Mouse (Mus musculus) ES-E14 (cell line): ENCODE measurements at regions not wholly inside any gene's neighbourhood (a gene's known extent, or its start where the extent isn't known, plus 50 kb on each side); places are given as distances from the start of the nearest gene placed in this dataset.

Experiments used
- DNase-seq: peaks from one replicate; pipeline ENCODE4 v3.0.0-alpha.2; 2013; ENCODE audit warnings: low read depth, low spot score
- H3K27ac ChIP-seq: 2 replicates; pipeline ENCODE4 v1.5.1; 2012; ENCODE audit warnings: low read depth, mild to moderate bottlenecking, low read length, moderate library complexity, mixed read lengths; ENCODE audit not compliant: poor library complexity, insufficient read depth, severe bottlenecking
- H3K36me3 ChIP-seq: 2 replicates; pipeline ENCODE4 v1.6.1; 2012; ENCODE audit warnings: mild to moderate bottlenecking, low read length, moderate library complexity, mixed read lengths; ENCODE audit not compliant: control insufficient read depth, poor library complexity, insufficient read depth, severe bottlenecking
- H3K4me1 ChIP-seq, 2 experiments: fragments of 150-350 bp in 1 of 2; sonication (generic) in 1 of 2; 2 replicates each; pipeline ENCODE4 v1.6.1; 2012; ENCODE audit warnings: low read length in 2 of 2, mild to moderate bottlenecking in 1 of 2, mixed read lengths in 1 of 2; ENCODE audit not compliant: control insufficient read depth in 2 of 2, insufficient read depth in 2 of 2, poor library complexity in 1 of 2
- H3K4me3 ChIP-seq, 2 experiments: fragments of 150-350 bp in 1 of 2; sonication (generic) in 1 of 2; 2 replicates each; pipeline ENCODE4 v1.5.1; 2012; ENCODE audit warnings: low read length in 2 of 2, low read depth in 1 of 2, mild to moderate bottlenecking in 1 of 2, mixed read lengths in 1 of 2; ENCODE audit not compliant: insufficient read depth in 1 of 2, poor library complexity in 1 of 2, severe bottlenecking in 1 of 2
- H3K9ac ChIP-seq: 2 replicates; pipeline ENCODE4 v1.6.1; 2012; ENCODE audit warnings: low read depth, mild to moderate bottlenecking, low read length, mixed read lengths; ENCODE audit not compliant: poor library complexity, insufficient read depth, severe bottlenecking
- H3K9me3 ChIP-seq: fragments of 150-350 bp; sonication (generic); 2 replicates; pipeline ENCODE4 v1.6.1; 2012; ENCODE audit warnings: low read depth, mild to moderate bottlenecking, low read length; ENCODE audit not compliant: control insufficient read depth, insufficient read depth
- CHD2 ChIP-seq: IDR thresholded peaks from 2 replicates; pipeline ENCODE4 v1.6.1; 2014; ENCODE audit warnings: mild to moderate bottlenecking, low read depth, low read length, inconsistent platforms
- HCFC1 ChIP-seq: IDR thresholded peaks from 2 replicates; pipeline ENCODE4 v1.6.1; 2012; ENCODE audit warnings: low read length, inconsistent platforms, borderline replicate concordance; ENCODE audit not compliant: insufficient read depth
- MAFK ChIP-seq: IDR thresholded peaks from 2 replicates; pipeline ENCODE4 v1.6.1; 2014; ENCODE audit warnings: mild to moderate bottlenecking, low read depth, low read length, inconsistent platforms; ENCODE audit not compliant: insufficient read depth
- ZC3H11A ChIP-seq: IDR thresholded peaks from 2 replicates; pipeline ENCODE4 v1.6.1; 2012; ENCODE audit warnings: low read depth, mild to moderate bottlenecking, inconsistent platforms, low read length, borderline replicate concordance
- ZNF384 ChIP-seq: IDR thresholded peaks from 2 replicates; pipeline ENCODE4 v1.6.1; 2012; ENCODE audit warnings: low read depth, low read length, inconsistent platforms
- in situ Hi-C, 2 experiments: fragments of 600-800 bp; cut with MboI; formaldehyde crosslinking; loops; one replicate each; pipeline ENCODE4 v1.15.1; 2025; ENCODE audit warnings: low sequenced_read_pairs in 2 of 2, inconsistent platforms in 1 of 2; ENCODE audit not compliant: unreplicated experiment in 2 of 2

GRCm38 (mm10) chr3:39909642-39910041 is 621.4 kb upstream of the Intu start:
- no peak overlapping the region for H3K4me3 ChIP-seq
- TF ChIP-seq HCFC1 (no peak), CHD2 (no peak), ZNF384 (no peak), ZC3H11A (no peak), MAFK (no peak)
- no peaks in the 10 kb centered on the region for H3K36me3 ChIP-seq
- H3K4me1 ChIP-seq: no peaks in the 10 kb centered on the region
- H3K27ac ChIP-seq: no peak overlapping the region
- no peak overlapping the region for H3K9ac ChIP-seq
- H3K9me3 ChIP-seq: no peaks in the 10 kb centered on the region
- DNase-seq: no peak
- in situ Hi-C loops: no loop called here

- in situ Hi-C loops: no loop called here
- DNase-seq: no peak
- Histone ChIP-seq H3K36me3 (no peaks in the 10 kb centered on the region), H3K9ac (no peak overlapping the region), H3K9me3 (no peaks in the 10 kb centered on the region), H3K27ac (no peak overlapping the region), H3K4me3 (no peak overlapping the region), H3K4me1 (0 out of 4 replicates have a peak, but pooled peaks cover 0 to 3% of the 10 kb centered on the region in 2 experiments)
- TF ChIP-seq MAFK (no peak), ZNF384 (no peak), ZC3H11A (no peak), HCFC1 (no peak), CHD2 (no peak)
Measured at GRCm38 (mm10) chr3:39918601-39919000, 612.5 kb upstream of the Intu start.

GRCm38 (mm10) chr3:39925436-39925835 is 605.6 kb upstream of the Intu start:
- no peak for DNase-seq
- no peak overlapping the region for H3K9ac ChIP-seq
- no peaks in the 10 kb centered on the region for H3K4me1 ChIP-seq
- H3K27ac ChIP-seq: no peak overlapping the region
- H3K4me3 ChIP-seq: no peak overlapping the region
- H3K36me3 ChIP-seq: no peaks in the 10 kb centered on the region
- TF ChIP-seq CHD2 (no peak), HCFC1 (no peak), ZC3H11A (no peak), ZNF384 (no peak), MAFK (no peak)
- in situ Hi-C loops: no loop called here
- H3K9me3 ChIP-seq: no peaks in the 10 kb centered on the region

- Histone ChIP-seq H3K9ac (no peak overlapping the region), H3K36me3 (no peaks in the 10 kb centered on the region), H3K27ac (no peak overlapping the region), H3K9me3 (no peaks in the 10 kb centered on the region), H3K4me3 (no peak overlapping the region), H3K4me1 (no peaks in the 10 kb centered on the region)
- in situ Hi-C loops: no loop called here
- TF ChIP-seq ZC3H11A: no peak
- no peak for TF ChIP-seq MAFK
- TF ChIP-seq HCFC1: no peak
- no peak for TF ChIP-seq ZNF384
- TF ChIP-seq CHD2: no peak
- DNase-seq: no peak
Measured at GRCm38 (mm10) chr3:39928421-39928820, 602.7 kb upstream of the Intu start.

- H3K9ac ChIP-seq: no peak overlapping the region
- TF ChIP-seq CHD2: no peak
- no peak for TF ChIP-seq ZNF384
- TF ChIP-seq ZC3H11A: no peak
- no peak for TF ChIP-seq MAFK
- TF ChIP-seq HCFC1: no peak
- no peak overlapping the region for H3K27ac ChIP-seq
- H3K4me1 ChIP-seq: 0 out of 4 replicates have a peak, but pooled peaks cover 0 to 3% of the 10 kb centered on the region in 2 experiments
- no peak for DNase-seq
- no peaks in the 10 kb centered on the region for H3K36me3 ChIP-seq
- no peak overlapping the region for H3K4me3 ChIP-seq
- no peaks in the 10 kb centered on the region for H3K9me3 ChIP-seq
- in situ Hi-C loops: no loop called here
Measured at GRCm38 (mm10) chr3:39933372-39933771, 597.7 kb upstream of the Intu start.
